Mouse (Mus musculus): ENCODE results near the gene Tm9sf1. TPM values are rescaled to one million over a fixed set of nuclear protein-coding genes. Genes with fewer than 3 reads are reported as not detected.

Tm9sf1 gene
- total RNA-seq, 2 experiments from 2014 or later: 36.6 to 45.2 TPM

DNA sequence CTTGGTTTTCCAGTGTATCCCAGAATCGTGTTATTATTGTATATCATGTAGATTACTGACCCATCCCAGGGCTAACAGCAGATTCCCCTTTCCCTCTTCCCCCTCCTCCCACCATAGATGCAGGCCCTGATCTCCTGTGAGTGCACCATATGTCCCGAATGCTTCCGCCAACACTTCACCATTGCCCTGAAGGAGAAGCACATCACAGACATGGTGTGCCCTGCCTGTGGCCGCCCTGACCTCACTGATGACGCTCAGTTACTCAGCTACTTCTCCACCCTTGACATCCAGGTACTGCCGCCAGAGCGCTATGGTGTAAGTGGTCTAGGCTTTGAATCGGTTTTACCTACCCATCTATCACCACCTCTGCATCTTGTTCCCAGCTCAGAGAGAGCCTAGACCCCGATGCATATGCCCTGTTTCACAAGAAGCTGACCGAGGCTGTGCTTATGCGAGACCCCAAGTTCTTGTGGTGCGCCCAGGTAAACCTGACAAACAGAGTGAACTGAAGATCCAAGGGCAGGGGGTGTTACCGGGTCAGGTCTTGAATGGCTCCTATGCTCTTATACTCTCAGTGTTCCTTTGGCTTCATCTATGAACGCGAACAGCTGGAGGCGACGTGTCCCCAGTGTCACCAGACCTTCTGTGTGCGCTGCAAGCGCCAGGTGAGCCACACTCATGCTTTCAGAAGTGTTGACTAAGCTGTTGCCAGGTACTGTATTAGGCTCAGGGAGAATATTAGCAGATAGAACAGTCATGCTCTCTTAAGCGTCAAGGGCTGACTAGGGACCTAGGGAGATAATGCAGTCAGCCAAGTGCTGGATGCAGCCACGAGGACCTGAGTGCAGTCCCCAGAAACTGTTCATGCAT, 44.9 kb downstream of the Tm9sf1 start:
- intact Hi-C loops (cut with DNase I): no loop called here
- DNase-seq (ENCODE audit: low spot score in 2 of 2): no peak

DNA sequence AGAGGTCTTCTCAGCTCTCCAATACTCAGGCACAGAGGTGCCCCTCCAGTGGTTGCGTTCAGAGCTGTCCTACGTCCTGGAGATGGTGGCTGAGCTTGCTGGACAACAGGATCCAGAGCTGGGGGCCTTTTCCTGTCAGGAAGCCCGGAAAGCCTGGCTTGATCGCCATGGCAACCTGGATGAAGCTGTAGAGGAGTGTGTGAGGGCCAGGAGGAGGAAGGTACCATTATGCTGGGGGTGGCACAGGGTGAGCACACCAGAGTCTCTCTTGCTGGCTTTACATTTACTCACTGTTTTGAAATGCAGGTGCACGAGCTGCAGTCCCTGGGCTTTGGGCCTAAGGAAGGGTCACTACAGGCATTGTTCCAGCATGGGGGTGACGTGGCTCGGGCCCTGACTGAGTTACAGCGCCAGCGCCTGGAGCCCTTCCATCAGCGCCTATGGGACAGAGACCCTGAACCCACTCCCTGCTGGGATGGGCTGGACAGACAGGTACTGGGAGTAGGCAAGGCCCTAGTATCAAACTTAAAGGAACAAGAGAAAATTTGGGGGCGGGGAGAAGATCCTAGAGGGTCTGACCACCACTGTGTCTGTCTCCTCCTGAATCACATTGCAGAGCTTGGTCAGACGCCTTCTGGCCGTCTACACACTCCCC, 47.4 kb downstream of the Tm9sf1 start:
- peak in 1 of 2 experiments; percentile 46 for DNase-seq (ENCODE audit: low spot score in 2 of 2)
- intact Hi-C loops (cut with DNase I): no loop called here

DNA sequence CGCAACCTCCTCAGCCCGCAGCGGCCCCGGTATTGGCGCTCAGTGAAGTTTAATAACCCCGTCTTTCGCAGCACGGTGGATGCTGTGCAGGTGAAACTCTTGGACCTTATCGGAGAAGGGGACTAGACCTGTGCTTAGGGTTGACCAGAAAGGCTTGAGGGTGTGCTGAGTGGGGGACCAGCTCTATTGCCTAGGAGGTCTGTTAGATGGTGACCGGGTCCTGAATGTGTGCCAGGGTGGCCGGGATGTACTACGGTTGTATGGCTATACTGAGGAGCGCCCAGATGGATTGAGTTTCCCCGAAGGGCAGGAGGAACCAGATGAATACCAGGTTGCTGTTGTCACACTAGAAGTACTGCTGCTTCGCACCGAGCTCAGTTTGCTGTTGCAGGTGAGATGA, 51.4 kb downstream of the Tm9sf1 start:
- intact Hi-C loops (cut with DNase I): loop anchor here (5.0 kb wide), 1 partner anchor 45 kb away; the partner anchor contains the start of genes Gm49378 and Ipo4
- no peak for DNase-seq (ENCODE audit: low spot score in 2 of 2)

DNA sequence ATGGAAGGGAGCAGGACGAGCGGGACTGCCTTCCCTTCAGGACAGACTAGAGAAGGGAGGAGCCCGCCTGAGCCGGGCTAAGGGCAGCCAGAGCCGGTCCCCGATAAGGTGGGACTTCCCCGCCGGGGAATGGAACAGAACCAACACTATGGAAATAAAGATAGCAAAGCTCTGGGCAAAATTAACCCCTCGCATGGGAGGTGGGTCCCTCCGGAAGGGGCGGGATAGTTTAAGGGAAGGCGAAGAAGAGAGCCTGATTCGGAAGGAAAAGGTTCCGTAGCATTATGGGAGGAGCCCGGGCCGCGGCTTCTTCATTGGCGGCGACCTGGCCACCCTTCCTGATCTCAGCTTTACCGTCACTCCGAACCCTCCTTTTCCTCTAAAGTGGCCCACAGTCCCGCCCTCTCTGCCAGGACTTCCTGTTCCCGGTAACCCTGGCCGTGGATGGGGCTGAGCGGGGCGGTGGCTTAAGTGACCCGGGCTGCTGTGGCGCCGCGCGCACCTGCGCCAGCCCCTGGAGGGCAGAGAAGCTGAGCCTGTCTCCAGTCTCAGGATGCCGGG, 52.2 kb downstream of the Tm9sf1 start, which contains the start of gene Rnf31:
Rnf31 (plus strand) TSS at position 378 of the 561 bp plus-strand sequence.
- intact Hi-C loops (cut with DNase I): loop anchor here (5.0 kb wide), 1 partner anchor 46 kb away; the partner anchor contains the start of genes Gm49378 and Ipo4
- DNase-seq (ENCODE audit: low spot score in 2 of 2): peak; percentile 93 to 98

DNA sequence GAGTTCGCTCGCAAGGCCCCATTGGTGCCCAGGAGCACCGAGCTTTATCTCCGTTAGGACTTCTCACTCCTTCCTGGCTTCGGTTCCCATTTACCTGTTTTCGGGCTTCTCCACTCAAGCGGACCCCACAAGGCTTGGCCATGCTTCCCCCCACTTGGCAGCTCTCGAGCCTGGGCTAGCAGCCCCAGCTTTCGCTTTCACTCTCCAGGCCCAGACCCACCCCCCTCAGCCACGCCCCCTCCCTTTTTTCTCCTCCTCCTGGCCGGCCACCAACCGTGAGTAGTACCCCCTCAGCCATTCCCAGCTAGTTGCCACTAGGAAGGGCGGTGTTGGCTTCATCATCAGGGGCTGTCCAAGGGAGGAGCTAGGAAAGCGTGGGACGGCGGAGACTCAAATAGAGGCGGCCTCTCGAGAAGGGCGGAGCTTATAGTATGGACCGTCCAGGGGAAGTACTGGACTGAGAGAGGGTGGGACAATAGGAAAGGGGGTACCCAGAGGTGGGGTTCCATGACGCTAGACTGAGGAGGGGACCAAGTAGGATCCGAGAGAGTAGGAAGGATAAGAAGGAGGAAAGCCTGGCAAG, 52.8 kb downstream of the Tm9sf1 start, which contains the start of gene Psme2:
Psme2 (minus strand) TSS at position 366 of the 583 bp plus-strand sequence.
- intact Hi-C loops (cut with DNase I): loop anchor here (5.0 kb wide), 1 partner anchor 46 kb away; the partner anchor contains the start of genes Gm49378 and Ipo4
- DNase-seq (ENCODE audit: low spot score in 2 of 2): peak; percentile 88 to 97

DNA sequence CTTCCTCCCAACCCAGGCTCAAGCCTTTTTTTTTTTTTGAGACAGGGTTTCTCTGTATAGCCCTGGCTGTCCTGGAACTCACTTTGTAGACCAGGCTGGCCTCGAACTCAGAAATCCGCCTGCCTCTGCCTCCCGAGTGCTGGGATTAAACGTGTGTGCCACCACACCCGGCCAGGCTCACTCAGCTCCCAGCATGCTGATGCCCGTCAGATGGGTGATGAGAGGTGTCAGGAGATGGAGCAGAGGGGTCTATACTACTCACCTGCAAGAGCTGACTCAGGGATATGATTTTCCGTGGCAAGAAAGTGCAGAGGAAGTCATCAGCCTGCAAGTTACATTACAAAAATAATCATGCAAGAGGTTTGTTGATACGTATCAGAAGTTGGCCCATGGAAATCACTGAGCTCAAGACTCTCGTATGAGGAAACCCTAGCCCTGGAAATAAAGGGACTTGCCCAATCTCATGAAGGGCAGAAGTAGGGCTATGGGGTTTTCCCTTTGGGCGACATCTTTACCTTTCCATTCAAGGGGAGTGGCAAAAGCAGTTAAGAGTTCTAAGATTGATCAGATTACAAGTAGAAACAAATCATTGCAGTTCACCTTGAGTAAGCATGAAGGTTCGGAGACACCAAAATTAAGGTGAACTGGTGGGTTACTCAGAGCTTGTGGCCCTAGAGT, 53.7 kb downstream of the Tm9sf1 start:
- DNase-seq (ENCODE audit: low spot score in 2 of 2): no peak
- intact Hi-C loops (cut with DNase I): loop anchor here (5.0 kb wide), 1 partner anchor 47 kb away; the partner anchor contains the start of genes Gm49378 and Ipo4

DNA sequence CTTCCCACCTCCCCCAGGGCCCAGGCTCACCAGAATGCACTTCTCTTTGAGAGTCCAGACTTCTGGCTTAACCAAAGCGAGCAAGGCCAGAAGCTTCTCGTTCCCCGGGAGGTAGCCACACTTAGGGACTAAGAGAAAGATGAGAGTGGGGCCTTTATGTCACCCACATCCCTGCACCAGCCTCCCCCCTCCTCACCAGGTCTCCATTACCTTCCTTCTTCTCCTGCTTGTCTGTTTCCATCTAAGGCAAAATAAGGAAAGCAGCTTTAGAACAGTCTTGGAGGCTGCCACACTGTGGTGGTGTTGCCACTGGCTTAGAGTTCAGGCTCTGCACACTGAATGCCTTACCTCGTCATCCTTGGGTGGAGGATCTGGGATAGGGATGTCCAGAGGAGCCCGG, 54.3 kb downstream of the Tm9sf1 start:
- intact Hi-C loops (cut with DNase I): no loop called here

DNA sequence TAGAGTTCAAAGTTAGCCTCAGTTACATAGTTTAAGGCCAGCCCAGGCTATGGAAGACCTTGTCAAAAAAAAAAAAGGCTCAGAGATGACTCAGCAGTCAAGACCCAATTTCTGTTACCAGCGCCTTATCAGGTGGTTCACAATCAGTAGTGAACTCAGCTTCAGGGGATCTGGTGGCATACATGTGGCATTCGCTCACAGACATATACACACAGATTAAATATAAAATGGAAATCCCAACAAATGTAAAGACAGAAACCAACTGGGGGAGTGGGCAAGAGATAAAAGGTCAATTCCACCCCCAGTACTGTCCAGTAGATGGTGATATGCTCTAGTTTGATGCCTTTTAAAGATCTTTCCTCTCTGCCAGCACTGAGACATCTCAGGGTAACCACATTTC, 57.5 kb downstream of the Tm9sf1 start:
- intact Hi-C loops (cut with DNase I): no loop called here
- no peak for DNase-seq (ENCODE audit: low spot score in 2 of 2)

More for the DNA sequence above, 54.3 kb downstream of the Tm9sf1 start:
- DNase-seq (ENCODE audit: low spot score in 2 of 2): no peak

Other genes starting within 250 kb of the Tm9sf1 start
- 10 to 100 TPM; 15.2 to 15.4 TPM for gene Dhrs4, start 165.0 kb downstream of the Tm9sf1 start, total RNA-seq (2021)
- gene Carmil3, start 153.2 kb downstream of the Tm9sf1 start, total RNA-seq (2021): 10 to 100 TPM; 46.6 to 46.9 TPM
- 100 to 1,000 TPM; 180 to 216 TPM for gene Cpne6, start 133.4 kb downstream of the Tm9sf1 start, total RNA-seq (2021)
- 1 to 10 TPM in 1 of 2 experiments, under 1 TPM in 1; 0.34 to 1.2 TPM for gene Nrl, start 118.8 kb downstream of the Tm9sf1 start, total RNA-seq (2021)
- gene Pck2, start 103.5 kb downstream of the Tm9sf1 start, total RNA-seq (2021): 10 to 100 TPM; 20.2 to 25.3 TPM
- 10 to 100 TPM; 73.1 to 77.7 TPM for gene Dcaf11, start 83.8 kb downstream of the Tm9sf1 start, total RNA-seq (2021)
- under 1 TPM in 1 of 2 experiments, not detected in 1; 0.89 TPM for gene A730061H03Rik, start 83.4 kb downstream of the Tm9sf1 start, total RNA-seq (2021)
- gene Fitm1, start 68.2 kb downstream of the Tm9sf1 start, total RNA-seq (2021): not detected
- gene Psme1, start 65.7 kb downstream of the Tm9sf1 start, total RNA-seq (2021): 10 to 100 TPM; 39.4 to 45.3 TPM
- gene Emc9, start 58.5 kb downstream of the Tm9sf1 start, total RNA-seq (2021): 10 to 100 TPM; 38.1 to 41.5 TPM
- gene Psme2, start 52.7 kb downstream of the Tm9sf1 start, total RNA-seq (2021): 10 to 100 TPM; 35.2 to 47.9 TPM
- 10 to 100 TPM; 27.6 to 31.7 TPM for gene Rnf31, start 52.1 kb downstream of the Tm9sf1 start, total RNA-seq (2021)
- 10 to 100 TPM in 1 of 2 experiments, 1 to 10 TPM in 1; 9.9 to 12.3 TPM for gene Irf9, start 40.2 kb downstream of the Tm9sf1 start, total RNA-seq (2021)
- gene Rec8, start 25.8 kb downstream of the Tm9sf1 start, total RNA-seq (2021): 1 to 10 TPM; 2.2 to 3.7 TPM
- gene Ipo4, start 7.8 kb downstream of the Tm9sf1 start, total RNA-seq (2021): 100 to 1,000 TPM; 117 TPM
- gene Gm49378, start 5.9 kb downstream of the Tm9sf1 start, total RNA-seq (2021): 1 to 10 TPM; 3.9 to 4.7 TPM
- 1 to 10 TPM in 1 of 2 experiments, under 1 TPM in 1; 0.30 to 1.1 TPM for gene Tssk4, start 6.4 kb upstream of the Tm9sf1 start, total RNA-seq (2021)
- 10 to 100 TPM; 36.9 to 40.1 TPM for gene Mdp1, start 16.7 kb upstream of the Tm9sf1 start, total RNA-seq (2021)
- gene Gmpr2, start 28.1 kb upstream of the Tm9sf1 start, total RNA-seq (2021): 10 to 100 TPM; 22.1 to 24.8 TPM
- 100 to 1,000 TPM; 325 to 348 TPM for gene Nedd8, start 28.3 kb upstream of the Tm9sf1 start, total RNA-seq (2021)
- gene Tinf2, start 38.0 kb upstream of the Tm9sf1 start, total RNA-seq (2021): 10 to 100 TPM; 12.9 to 14.8 TPM
- gene Tgm1, start 70.1 kb upstream of the Tm9sf1 start, total RNA-seq (2021): not detected
- gene Rabggta, start 78.5 kb upstream of the Tm9sf1 start, total RNA-seq (2021): 10 to 100 TPM; 45.6 to 45.8 TPM
- gene Dhrs1, start 101.9 kb upstream of the Tm9sf1 start, total RNA-seq (2021): 10 to 100 TPM; 79.2 to 88.7 TPM
- 10 to 100 TPM; 12.7 to 14.0 TPM for gene Nop9, start 101.9 kb upstream of the Tm9sf1 start, total RNA-seq (2021)
- gene Cideb, start 114.7 kb upstream of the Tm9sf1 start, total RNA-seq (2021): 1 to 10 TPM; 1.6 to 2.3 TPM
- gene Ltb4r2, start 117.6 kb upstream of the Tm9sf1 start, total RNA-seq (2021): under 1 TPM; 0.25 to 0.32 TPM
- gene Ltb4r1, start 122.2 kb upstream of the Tm9sf1 start, total RNA-seq (2021): under 1 TPM; 0.25 to 0.39 TPM
- 1 to 10 TPM; 3.8 to 7.1 TPM for gene Adcy4, start 140.3 kb upstream of the Tm9sf1 start, total RNA-seq (2021)
- under 1 TPM in 1 of 2 experiments, not detected in 1; 0.96 TPM for gene Ripk3, start 145.1 kb upstream of the Tm9sf1 start, total RNA-seq (2021)
- gene Nfatc4, start 179.3 kb upstream of the Tm9sf1 start, total RNA-seq (2021): 1 to 10 TPM; 1.3 to 2.6 TPM
- gene Nynrin, start 210.2 kb upstream of the Tm9sf1 start, total RNA-seq (2021): 10 to 100 TPM in 1 of 2 experiments, 1 to 10 TPM in 1; 6.5 to 10.5 TPM
- under 1 TPM; 0.14 to 0.25 TPM for gene Cbln3, start 240.6 kb upstream of the Tm9sf1 start, total RNA-seq (2021)
- 10 to 100 TPM; 10.1 to 10.7 TPM for gene Khnyn, start 241.1 kb upstream of the Tm9sf1 start, total RNA-seq (2021)

Data from left cerebral cortex, postnatal 25 days (tissue).